In the genomic region with DNA sequence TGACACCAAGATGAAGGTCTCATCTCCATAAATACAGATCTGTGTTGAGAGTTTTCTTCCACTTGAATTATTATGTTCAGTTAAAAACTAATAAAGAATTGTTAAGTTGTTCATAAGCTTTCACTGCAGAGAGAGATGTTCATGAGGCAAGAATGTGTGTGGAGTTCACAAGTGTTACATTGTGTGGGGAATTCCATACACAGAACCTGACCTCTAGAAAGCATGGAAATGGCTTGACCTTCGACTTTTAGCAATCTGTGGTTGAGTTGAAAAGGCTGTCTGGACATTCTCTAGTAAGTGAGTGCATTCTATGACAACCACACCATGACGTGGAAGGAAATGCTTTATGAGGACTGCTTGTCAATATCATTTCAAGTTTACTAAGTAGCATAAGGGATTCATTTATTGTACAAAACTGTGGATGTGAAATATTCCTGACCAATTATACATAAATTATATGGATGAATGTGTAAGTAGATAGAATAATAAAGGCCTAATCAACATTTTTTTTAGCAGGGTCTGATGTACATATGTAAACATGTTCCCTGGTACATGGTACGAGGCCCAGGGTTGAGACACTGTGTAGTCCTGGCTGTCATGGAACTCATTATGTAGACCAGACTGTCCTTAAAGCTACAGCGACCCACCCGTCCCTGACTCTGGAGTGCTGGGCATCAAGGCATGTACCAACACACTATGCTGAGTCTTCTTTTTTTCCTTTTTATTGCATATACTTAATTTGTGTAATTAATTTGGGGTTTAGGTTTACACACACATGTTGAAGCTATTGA, we compare ENCODE assay signal across 21 mouse cellular contexts.
DNase-seq lines count a peak whose midpoint lies in the region; ATAC-seq and TF ChIP-seq lines count a peak whose summit lies in the region.
"Had no signal": no experiment of that assay in that cellular context is flagged by ENCODE, and none has a peak within 500 bp of the region (broad histone marks: within the 10 kb centered on the region; RNA-seq: fewer than 3 reads in every experiment).

No protein-coding gene starts in this region.

- H3K27ac ChIP-seq in heart, embryonic 12.5 days (ENCODE audit: poor library complexity, severe bottlenecking) = no peak overlapping the region
- H3K27ac ChIP-seq: forebrain, embryonic 10.5 days; hindbrain, embryonic 13.5 days; limb, embryonic 13.5 days; liver, embryonic 15.5 days; midbrain, embryonic 12.5 days had no signal

- H3K4me2 ChIP-seq in heart, embryonic 12.5 days = no peak overlapping the region
- H3K4me2 ChIP-seq: heart, embryonic 11.5 days; hindbrain, embryonic 13.5 days; limb, embryonic 13.5 days; liver, embryonic 15.5 days; midbrain, embryonic 12.5 days had no signal

- ATAC-seq in heart, embryonic 12.5 days (ENCODE audit: insufficient number of reproducible peaks, low FRiP score) = peak; percentile 53; the same call in 1 of the 2 replicates
- no peak for ATAC-seq in megakaryocyte, adult 5-6 weeks (ENCODE audit: poor library complexity, severe bottlenecking)
- ATAC-seq: CD4-positive, CD25-positive, alpha-beta regulatory T cell, adult 4 months had no signal

- H3K9me3 ChIP-seq in heart, embryonic 12.5 days (replicated peaks) = no peaks in the 10 kb centered on the region
- H3K9me3 ChIP-seq: forebrain, embryonic 10.5 days; hindbrain, embryonic 13.5 days; limb, embryonic 13.5 days; liver, embryonic 15.5 days; midbrain, embryonic 12.5 days had no signal

- H3K9ac ChIP-seq in heart, embryonic 12.5 days = no peak overlapping the region
- H3K9ac ChIP-seq: hindbrain, embryonic 13.5 days; limb, embryonic 13.5 days; liver, embryonic 15.5 days; midbrain, embryonic 12.5 days had no signal

- H3K36me3 ChIP-seq in heart, embryonic 12.5 days = no peaks in the 10 kb centered on the region
- no peaks in the 10 kb centered on the region for H3K36me3 ChIP-seq in C2C12 (ENCODE audit: control insufficient read depth, insufficient read depth)
- H3K36me3 ChIP-seq: forebrain, embryonic 10.5 days; hindbrain, embryonic 13.5 days; limb, embryonic 13.5 days; liver, embryonic 15.5 days; midbrain, embryonic 12.5 days had no signal

- intact Hi-C loops in heart, postnatal 14 days (cut with DNase I) = no loop called here

- 64% methylated on average over 5 of the region's 5 CpGs for WGBS in heart, embryonic 12.5 days

- DNase-seq in heart, postnatal 14 days = no peak
- peak; percentile 80 for DNase-seq in NIH3T3 (ENCODE audit: low read depth)
- peak; percentile 72 for DNase-seq in forelimb bud, embryonic 11.5 days (ENCODE audit: low read depth, low spot score)
- DNase-seq in ovary, postnatal 14 days (ENCODE audit: low spot score) = no peak
- DNase-seq: cerebellum, adult 2 months; cerebellum, postnatal 36 days; kidney, postnatal 4 days; layer of hippocampus, adult 9-11 months; lung, postnatal 4 days; right cerebral cortex, adult 18-20 months; thymus, postnatal 25 days had no signal

- H3K79me2 ChIP-seq in C2C12 (ENCODE audit: control insufficient read depth, insufficient read depth) = no peaks in the 10 kb centered on the region

- H3K4me3 ChIP-seq in heart, embryonic 12.5 days = no peak overlapping the region
- no peak overlapping the region for H3K4me3 ChIP-seq in C2C12 (ENCODE audit: insufficient read depth, poor library complexity, severe bottlenecking)
- H3K4me3 ChIP-seq: forebrain, embryonic 10.5 days; hindbrain, embryonic 13.5 days; limb, embryonic 13.5 days; liver, embryonic 15.5 days; midbrain, embryonic 12.5 days had no signal

- TF ChIP-seq CTCF in C2C12 (IDR thresholded peaks at IDR 0.05; ENCODE audit: control insufficient read depth, insufficient read depth, insufficient read length) = no peak

- no peaks in the 10 kb centered on the region for H3K27me3 ChIP-seq in heart, embryonic 12.5 days (replicated peaks)
- H3K27me3 ChIP-seq in C2C12 (ENCODE audit: control insufficient read depth, insufficient read depth, insufficient read length) = no peaks in the 10 kb centered on the region
- H3K27me3 ChIP-seq: hindbrain, embryonic 13.5 days; limb, embryonic 13.5 days; liver, embryonic 15.5 days; midbrain, embryonic 12.5 days had no signal

- H3K79me3 ChIP-seq in C2C12 (ENCODE audit: low read depth) = no peaks in the 10 kb centered on the region

- peaks cover 10% of the 10 kb centered on the region for H3K4me1 ChIP-seq in heart, embryonic 12.5 days (replicated peaks)
- H3K4me1 ChIP-seq: hindbrain, embryonic 13.5 days; midbrain, embryonic 12.5 days had no signal

- no peak overlapping the region for H3ac ChIP-seq in C2C12 (ENCODE audit: control insufficient read depth, insufficient read length, low read depth)

TF ChIP-seq in C2C12, 6 proteins besides CTCF, POLR2A, EP300 and RAD21:
- no peak for TF ChIP-seq MYOG (IDR thresholded peaks at IDR 0.05; ENCODE audit: control insufficient read depth, extremely low read depth, insufficient read length)
- peak; percentile 3 for TF ChIP-seq FOSL1 (IDR thresholded peaks at IDR 0.05; ENCODE audit: insufficient read depth, low read length, poor library complexity, severe bottlenecking)

Comparison
In these comparisons a context has a peak if more than half of its experiments do, and no peak if none do; other contexts are left out.
1. DNase-seq: peak in NIH3T3 (single experiment) and forelimb bud, embryonic 11.5 days (single experiment); none in heart, postnatal 14 days (0 of 2) and ovary, postnatal 14 days (single experiment).